Mouse (Mus musculus) adrenal gland, adult 8-10 months (tissue): ENCODE data around the gene Htr3a. TPM values are rescaled to one million over a fixed set of nuclear protein-coding genes. Genes with fewer than 3 reads are reported as not detected.

Source experiments
- total RNA-seq, 4 experiments: library from RNA; stranded (reverse); gene quantifications; 2 replicates each; pipeline ENCODE4 v1.2.4; 2022

Htr3a gene
- total RNA-seq, 4 experiments from 2014 or later: 4.7 to 14.2 (median 8.5) TPM

Other genes with a start within 250 kb of the Htr3a start
- 10 to 100 TPM; 35.2 to 79.6 (median 54.4) TPM for gene Zbtb16, start 74.9 kb downstream of the Htr3a start, total RNA-seq
- under 1 TPM; 0.14 to 0.28 (median 0.25) TPM for gene Htr3b, start 53.9 kb upstream of the Htr3a start, total RNA-seq
- gene Usp28, start 74.3 kb upstream of the Htr3a start, total RNA-seq: 10 to 100 TPM; 10.4 to 21.0 (median 15.9) TPM
- gene Zw10, start 144.5 kb upstream of the Htr3a start, total RNA-seq: 10 to 100 TPM; 14.6 to 22.2 (median 19.4) TPM
- 1 to 10 TPM in 2 of 4 experiments, under 1 TPM in 2; 0.42 to 1.1 (median 0.86) TPM for gene Tmprss5, start 170.2 kb upstream of the Htr3a start, total RNA-seq